Mouse (Mus musculus) heart, adult 8-10 months (tissue): Measurements from ENCODE around the gene Ankrd60. TPM values are rescaled to one million over a fixed set of nuclear protein-coding genes. Genes with fewer than 3 reads are reported as not detected.

Experiments used
- total RNA-seq, 4 experiments: library from RNA; stranded (reverse); gene quantifications; 2 replicates each; pipeline ENCODE4 v1.2.4; 2022

The Ankrd60 gene
- total RNA-seq, 4 experiments from 2014 or later = not detected

Other genes with a start within 250 kb of the Ankrd60 start
- not detected for gene 1700021F07Rik, start 55.8 kb downstream of the Ankrd60 start, total RNA-seq
- 10 to 100 TPM; 32.9 to 41.6 (median 36.0) TPM for gene Rab22a, start 81.4 kb upstream of the Ankrd60 start, total RNA-seq
- gene 1700010B08Rik, start 141.1 kb upstream of the Ankrd60 start, total RNA-seq = not detected
- 100 to 1,000 TPM; 111 to 126 (median 118) TPM for gene Vapb, start 159.1 kb upstream of the Ankrd60 start, total RNA-seq